Mouse (Mus musculus) heart, embryonic 16.5 days (tissue): ENCODE measurements around the gene Otub1. TPM values are rescaled to one million over a fixed set of nuclear protein-coding genes. Genes with fewer than 3 reads are reported as not detected.
A peak's percentile ranks its signal among the peaks of the same experiment; 100 is the strongest.

Experiments
- ATAC-seq: fragments of 200-750 bp; cut with Nextera tagmentation; replicated peaks from 2 replicates; pipeline ENCODE4 v1.8.0; 2017; ENCODE audit warnings: moderate number of reproducible peaks; ENCODE audit not compliant: insufficient read depth, low FRiP score; ENCODE audit errors: extremely low read depth
- H3K27ac ChIP-seq: fragments of 300-500 bp; sonication (generic); 2 replicates; pipeline ENCODE4 v1.5.1; 2014; ENCODE audit warnings: mild to moderate bottlenecking, low read length, control low read depth, moderate library complexity
- H3K27me3 ChIP-seq: fragments of 300-500 bp; sonication (generic); 2 replicates; pipeline ENCODE4 v1.6.1; 2014; ENCODE audit warnings: low read length, mixed read lengths; ENCODE audit not compliant: control insufficient read depth, insufficient read depth
- H3K36me3 ChIP-seq: fragments of 300-500 bp; sonication (generic); 2 replicates; pipeline ENCODE4 v1.6.1; 2014; ENCODE audit not compliant: control insufficient read depth, insufficient read depth
- H3K4me1 ChIP-seq: fragments of 300-500 bp; sonication (generic); 2 replicates; pipeline ENCODE4 v1.6.1; 2014; ENCODE audit warnings: low read length, mixed read lengths; ENCODE audit not compliant: control insufficient read depth, insufficient read depth
- H3K4me2 ChIP-seq: fragments of 300-500 bp; sonication (generic); 2 replicates; pipeline ENCODE4 v1.6.1; 2014; ENCODE audit warnings: low read depth, mild to moderate bottlenecking, control low read depth, low read length
- H3K4me3 ChIP-seq: fragments of 300-500 bp; sonication (generic); 2 replicates; pipeline ENCODE4 v1.5.1; 2014; ENCODE audit warnings: mild to moderate bottlenecking, control low read depth, low read length
- H3K9ac ChIP-seq: fragments of 300-500 bp; sonication (generic); 2 replicates; pipeline ENCODE4 v1.6.1; 2014; ENCODE audit warnings: low read length, control low read depth
- H3K9me3 ChIP-seq: fragments of 300-500 bp; sonication (generic); replicated peaks from 2 replicates; pipeline ENCODE4 v1.6.1; 2016; ENCODE audit warnings: low read length; ENCODE audit not compliant: control insufficient read depth
- WGBS: fragments of 180-500 bp; shearing (Covaris S2); extraction: QIAGEN DNeasy Blood & Tissue Kit; methylation state at CpG from one replicate; pipeline ENCODE4 v1.1.7; 2014; 5-methylcytosine and 5-hydroxymethylcytosine counted together
- polyA plus RNA-seq: library from polyadenylated mRNA; unstranded; fragments of >200 nt; fragmentation: Nextera tagmentation; extraction: Ambion mirVana; gene quantifications from 2 replicates; pipeline ENCODE4 v1.2.1, GENCODE M21; 2015

Gene Otub1
- polyA plus RNA-seq, 1 experiment from 2014 or later, result 140 TPM

GRCm38 (mm10) chr19:7196741-7197270 lies 9.3 kb downstream of the Otub1 start:
- H3K27me3 ChIP-seq, result no peaks in the 10 kb centered on the region
- H3K9me3 ChIP-seq, result no peaks in the 10 kb centered on the region
- ATAC-seq, result peak; percentile 58
- no peak overlapping the region for H3K4me3 ChIP-seq
- peaks cover 16% of the 10 kb centered on the region for H3K4me1 ChIP-seq
- H3K9ac ChIP-seq, result 0 out of 2 replicates have a peak overlapping the region, but pooled peaks have one; percentile 17
- H3K27ac ChIP-seq, result 0 out of 2 replicates have a peak overlapping the region, but pooled peaks have one; percentile 3
- peaks cover 36% of the 10 kb centered on the region for H3K36me3 ChIP-seq
- 18% methylated on average over 17 of the region's 17 CpGs for WGBS
- peak overlapping the region; percentile 32; the same call in 1 of the 2 replicates for H3K4me2 ChIP-seq

- peak; percentile 42; the same call in 1 of the 2 replicates for ATAC-seq
- peaks cover 16% of the 10 kb centered on the region for H3K4me1 ChIP-seq
- 0 out of 2 replicates have a peak overlapping the region, but pooled peaks have one; percentile 43 for H3K27ac ChIP-seq
- peak overlapping the region; percentile 32 for H3K4me2 ChIP-seq
- WGBS, result 14% methylated on average over 33 of the region's 33 CpGs
- no peaks in the 10 kb centered on the region for H3K9me3 ChIP-seq
- H3K9ac ChIP-seq, result peak overlapping the region; percentile 34; the same call in 1 of the 2 replicates
- no peaks in the 10 kb centered on the region for H3K27me3 ChIP-seq
- peaks cover 32% of the 10 kb centered on the region for H3K36me3 ChIP-seq
- no peak overlapping the region for H3K4me3 ChIP-seq
Observed at GRCm38 (mm10) chr19:7195900-7196728, 10.0 kb downstream of the Otub1 start.

DNA sequence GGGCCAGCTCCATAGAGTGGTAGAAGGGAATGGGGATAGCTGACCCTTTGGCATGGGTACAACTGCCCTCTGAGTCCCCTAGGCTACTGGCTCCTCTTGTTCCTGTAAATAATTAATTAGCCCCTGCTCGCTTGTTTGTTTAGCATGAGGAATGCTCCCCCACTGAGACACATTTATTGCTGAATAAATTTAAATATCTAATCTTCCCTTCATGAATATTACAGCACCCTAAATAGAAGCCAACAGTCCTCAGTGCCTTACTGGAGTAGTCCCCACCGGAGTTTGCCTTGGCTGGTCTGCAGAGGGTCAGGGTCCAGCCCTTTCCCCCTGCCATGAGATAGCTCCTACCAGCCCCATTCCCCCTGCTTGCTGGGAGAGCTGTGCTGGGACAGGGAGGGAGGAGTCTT lies 13.6 kb downstream of the Otub1 start:
- no peak for ATAC-seq
- H3K36me3 ChIP-seq, result peaks cover 5% of the 10 kb centered on the region; the same call in 1 of the 2 replicates
- H3K4me3 ChIP-seq, result no peak overlapping the region
- no peak overlapping the region for H3K27ac ChIP-seq
- H3K9me3 ChIP-seq, result no peaks in the 10 kb centered on the region
- H3K4me1 ChIP-seq, result peaks cover 16% of the 10 kb centered on the region
- H3K4me2 ChIP-seq, result no peak overlapping the region
- 54% methylated on average over 2 of the region's 2 CpGs for WGBS
- no peak overlapping the region for H3K9ac ChIP-seq
- no peaks in the 10 kb centered on the region for H3K27me3 ChIP-seq

DNA sequence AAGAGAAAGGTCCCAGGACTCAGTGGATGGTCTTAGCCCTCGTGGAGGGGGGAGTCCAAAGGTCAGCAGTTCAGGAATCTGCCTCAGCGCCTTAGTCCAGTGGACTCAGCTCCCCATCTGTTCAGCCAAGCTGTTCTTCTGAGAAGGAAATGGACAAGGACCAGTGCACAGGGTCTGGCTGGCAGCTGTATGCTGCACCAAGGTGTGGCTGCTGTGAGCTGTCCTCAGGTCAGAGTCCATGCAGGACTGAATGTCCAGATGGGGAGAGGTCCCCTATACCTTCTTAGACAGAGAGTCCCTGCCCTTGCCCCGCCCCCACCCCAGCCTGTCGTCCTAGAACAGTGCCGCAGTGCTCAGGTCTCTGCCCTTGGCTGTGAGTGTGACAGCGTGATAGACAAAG lies 14.5 kb downstream of the Otub1 start:
- no peak overlapping the region for H3K27ac ChIP-seq
- no peaks in the 10 kb centered on the region for H3K27me3 ChIP-seq
- H3K4me2 ChIP-seq, result no peak overlapping the region
- H3K9ac ChIP-seq, result no peak overlapping the region
- H3K36me3 ChIP-seq, result no peaks in the 10 kb centered on the region
- no peaks in the 10 kb centered on the region for H3K9me3 ChIP-seq
- WGBS, result 44% methylated on average over 6 of the region's 6 CpGs
- H3K4me1 ChIP-seq, result peaks cover 9% of the 10 kb centered on the region
- no peak overlapping the region for H3K4me3 ChIP-seq
- ATAC-seq, result no peak

DNA sequence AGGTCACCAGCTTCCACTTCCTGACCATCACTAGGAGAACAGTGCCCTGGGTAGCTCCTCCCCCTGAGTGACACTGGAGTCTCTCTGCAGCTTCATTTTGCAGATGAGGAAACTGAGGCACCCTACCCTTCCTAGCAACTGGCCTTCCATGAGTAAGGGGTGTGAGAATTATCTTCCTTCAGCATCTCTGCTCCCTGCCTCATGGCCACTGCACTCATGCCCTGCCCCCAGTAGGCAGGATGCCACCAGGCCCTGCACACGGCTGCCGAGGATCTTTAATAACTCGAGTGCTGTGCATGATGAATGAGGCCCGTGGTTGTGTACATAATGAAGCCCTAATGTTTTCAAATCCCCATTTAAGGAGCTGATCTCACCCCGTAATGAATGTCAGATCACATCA lies 15.1 kb downstream of the Otub1 start:
- H3K27ac ChIP-seq, result no peak overlapping the region
- no peak overlapping the region for H3K4me2 ChIP-seq
- H3K27me3 ChIP-seq, result no peaks in the 10 kb centered on the region
- WGBS, result 61% methylated on average over 5 of the region's 5 CpGs
- H3K36me3 ChIP-seq, result no peaks in the 10 kb centered on the region
- ATAC-seq, result no peak
- no peaks in the 10 kb centered on the region for H3K9me3 ChIP-seq
- H3K4me3 ChIP-seq, result no peak overlapping the region
- no peak overlapping the region for H3K9ac ChIP-seq
- peaks cover 3% of the 10 kb centered on the region for H3K4me1 ChIP-seq

DNA sequence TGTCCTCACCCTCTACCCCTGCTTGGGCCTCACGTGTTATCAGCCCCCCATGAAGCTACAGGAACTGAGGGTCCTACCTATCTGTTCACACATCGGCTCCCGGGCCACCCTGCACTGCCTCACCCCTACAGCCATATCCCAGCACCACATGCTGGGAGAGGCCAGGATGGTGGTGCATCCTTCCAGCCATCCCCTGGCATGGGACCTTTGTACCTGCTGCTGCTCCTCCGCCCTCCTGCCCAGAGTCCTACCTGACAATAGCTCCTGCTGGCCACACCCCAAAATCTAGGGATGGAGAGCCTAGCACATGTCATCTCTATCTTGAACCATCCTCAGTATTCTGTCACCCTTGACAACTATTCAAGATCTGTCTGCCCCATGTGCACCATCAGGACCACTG lies 17.1 kb downstream of the Otub1 start:
- H3K4me2 ChIP-seq, result no peak overlapping the region
- WGBS, result 60% methylated on average over 4 of the region's 4 CpGs
- no peak overlapping the region for H3K4me3 ChIP-seq
- H3K27me3 ChIP-seq, result peaks cover 2% of the 10 kb centered on the region; the same call in 1 of the 2 replicates
- no peak for ATAC-seq
- H3K36me3 ChIP-seq, result no peaks in the 10 kb centered on the region
- no peaks in the 10 kb centered on the region for H3K4me1 ChIP-seq
- H3K9me3 ChIP-seq, result no peaks in the 10 kb centered on the region
- H3K27ac ChIP-seq, result no peak overlapping the region
- H3K9ac ChIP-seq, result no peak overlapping the region

- no peaks in the 10 kb centered on the region for H3K36me3 ChIP-seq
- 64% methylated on average over 5 of the region's 5 CpGs for WGBS
- H3K27ac ChIP-seq, result no peak overlapping the region
- peaks cover 9% of the 10 kb centered on the region; the same call in 1 of the 2 replicates for H3K27me3 ChIP-seq
- H3K4me2 ChIP-seq, result no peak overlapping the region
- H3K4me1 ChIP-seq, result peaks cover 8% of the 10 kb centered on the region
- no peak for ATAC-seq
- no peak overlapping the region for H3K9ac ChIP-seq
- no peak overlapping the region for H3K4me3 ChIP-seq
- H3K9me3 ChIP-seq, result no peaks in the 10 kb centered on the region
Observed at GRCm38 (mm10) chr19:7187157-7187556, 19.0 kb downstream of the Otub1 start.

DNA sequence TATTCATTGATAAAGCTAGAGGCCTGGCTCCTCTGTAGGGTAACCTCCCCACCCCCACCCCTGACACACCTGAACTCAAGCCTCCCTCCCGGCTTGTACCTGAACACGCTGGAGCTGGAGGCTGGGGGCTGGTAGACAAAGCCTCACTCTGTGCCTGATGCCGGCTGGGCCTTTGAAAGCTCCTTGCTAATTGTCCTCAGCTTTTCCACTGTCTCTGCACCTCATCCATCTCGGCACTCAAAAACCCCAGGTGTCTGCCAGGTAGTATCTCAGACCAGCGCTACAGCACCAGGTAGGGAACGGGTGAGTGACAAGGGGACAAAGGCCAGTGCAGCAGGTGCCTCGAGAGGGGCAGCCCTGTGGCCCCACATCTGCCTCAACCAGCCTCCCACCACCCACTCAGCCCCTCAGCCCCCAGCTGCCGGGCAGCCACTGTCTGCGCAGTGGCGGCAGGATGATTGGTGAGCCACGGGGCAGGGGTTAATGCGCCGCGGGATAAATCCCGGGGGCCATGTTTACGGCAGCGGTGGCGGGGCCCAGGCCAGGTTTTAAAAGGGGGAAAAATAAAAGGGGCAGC lies 20.3 kb downstream of the Otub1 start:
- Histone ChIP-seq H3K4me1 (peaks cover 19% of the 10 kb centered on the region), H3K36me3 (no peaks in the 10 kb centered on the region), H3K4me2 (no peak overlapping the region), H3K4me3 (no peak overlapping the region), H3K27ac (no peak overlapping the region), H3K9ac (no peak overlapping the region), H3K9me3 (no peaks in the 10 kb centered on the region), H3K27me3 (peaks cover 9% of the 10 kb centered on the region; the same call in 1 of the 2 replicates)
- ATAC-seq, result no peak
- 30% methylated on average over 18 of the region's 18 CpGs for WGBS

DNA sequence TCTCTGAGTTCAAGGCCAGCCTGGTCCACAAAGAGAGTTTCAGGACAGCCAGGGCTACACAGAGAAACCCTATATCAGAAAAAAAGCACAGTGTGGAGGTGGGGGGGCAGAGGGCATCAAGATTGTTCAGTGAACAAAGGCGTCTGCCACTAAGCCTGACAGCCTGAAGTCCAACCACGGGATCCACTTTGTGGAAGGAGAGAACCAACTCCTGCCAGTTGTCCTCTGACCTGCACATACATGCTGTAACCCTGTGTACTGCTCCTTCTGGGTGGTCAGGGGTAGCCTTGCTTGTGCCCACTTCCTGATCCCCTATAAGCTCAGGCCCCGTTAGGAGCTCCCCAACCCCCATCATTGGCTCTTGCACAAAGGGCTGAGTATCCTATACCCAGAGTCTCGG lies 21.1 kb downstream of the Otub1 start:
- peaks cover 23% of the 10 kb centered on the region for H3K4me1 ChIP-seq
- 73% methylated on average over 4 of the region's 4 CpGs for WGBS
- H3K27ac ChIP-seq, result no peak overlapping the region
- peaks cover 9% of the 10 kb centered on the region; the same call in 1 of the 2 replicates for H3K27me3 ChIP-seq
- H3K4me3 ChIP-seq, result no peak overlapping the region
- no peak for ATAC-seq
- no peak overlapping the region for H3K9ac ChIP-seq
- no peak overlapping the region for H3K4me2 ChIP-seq
- H3K9me3 ChIP-seq, result no peaks in the 10 kb centered on the region
- H3K36me3 ChIP-seq, result no peaks in the 10 kb centered on the region
